Mouse (Mus musculus) liver, embryonic 14.5 days (tissue): Measurements from ENCODE around the gene Dscam. TPM values are rescaled to one million over a fixed set of nuclear protein-coding genes. Genes with fewer than 3 reads are reported as not detected.

Source experiments
- ATAC-seq: fragments of 200-750 bp; cut with Nextera tagmentation; 2 replicates; pipeline ENCODE4 v1.8.0; 2017; ENCODE audit warnings: moderate number of reproducible peaks, mild to moderate bottlenecking, moderate library complexity; ENCODE audit not compliant: insufficient read depth
- DNase-seq, 3 experiments: peaks; one replicate each; pipeline ENCODE4 v3.0.0-alpha.2; 2012 to 2013; ENCODE audit warnings: low read depth in 3 of 3, low spot score in 3 of 3
- H3K27ac ChIP-seq: fragments of 300-500 bp; sonication (generic); 2 replicates; pipeline ENCODE4 v1.5.1; 2014; ENCODE audit warnings: moderate library complexity, mild to moderate bottlenecking, control low read depth, inconsistent platforms
- H3K27me3 ChIP-seq: fragments of 300-500 bp; sonication (generic); 2 replicates; pipeline ENCODE4 v1.6.1; 2014; ENCODE audit warnings: mild to moderate bottlenecking, low read length, moderate library complexity; ENCODE audit not compliant: control insufficient read depth, insufficient read depth
- H3K36me3 ChIP-seq: fragments of 300-500 bp; sonication (generic); replicated peaks from 2 replicates; pipeline ENCODE4 v1.6.1; 2014; ENCODE audit warnings: low read depth; ENCODE audit not compliant: control insufficient read depth, insufficient read depth
- H3K4me1 ChIP-seq, 2 experiments: fragments of 200-500 bp in 1 of 2; fragments of 300-500 bp in 1 of 2; sonication (generic) in 1 of 2; replicated peaks; 2 replicates each; pipeline ENCODE4 v1.6.1; 2012 to 2014; ENCODE audit warnings: antibody characterized with exemption in 1 of 2, inconsistent platforms in 1 of 2, low read length in 1 of 2; ENCODE audit not compliant: control insufficient read depth in 2 of 2, insufficient read depth in 2 of 2
- H3K4me2 ChIP-seq: fragments of 300-500 bp; sonication (generic); 2 replicates; pipeline ENCODE4 v1.6.1; 2014; ENCODE audit warnings: low read depth, mild to moderate bottlenecking, control low read depth, moderate library complexity
- H3K4me3 ChIP-seq, 2 experiments: fragments of 200-500 bp in 1 of 2; fragments of 300-500 bp in 1 of 2; sonication (generic) in 1 of 2; 2 replicates each; pipeline ENCODE4 v1.5.1; 2012 to 2014; ENCODE audit warnings: low read depth in 2 of 2, low read length in 2 of 2, mild to moderate bottlenecking in 2 of 2, control low read depth in 1 of 2, inconsistent platforms in 1 of 2, moderate library complexity in 1 of 2; ENCODE audit not compliant: insufficient read depth in 1 of 2
- H3K9ac ChIP-seq: fragments of 300-500 bp; sonication (generic); replicated peaks from 2 replicates; pipeline ENCODE4 v1.6.1; 2014; ENCODE audit warnings: mild to moderate bottlenecking, control low read depth, moderate library complexity
- H3K9me3 ChIP-seq: fragments of 300-500 bp; sonication (generic); 2 replicates; pipeline ENCODE4 v1.6.1; 2016; ENCODE audit warnings: low read length, mixed read lengths; ENCODE audit not compliant: control insufficient read depth
- CTCF ChIP-seq: IDR thresholded peaks from 2 replicates; pipeline ENCODE4 v1.5.1; 2016; ENCODE audit warnings: antibody characterized with exemption, low read depth, control low read depth
- EP300 ChIP-seq: IDR thresholded peaks from 2 replicates; pipeline ENCODE4 v1.6.1; 2016; ENCODE audit warnings: antibody characterized with exemption, low read depth
- WGBS: fragments of 180-500 bp; shearing (Covaris S2); extraction: QIAGEN DNeasy Blood & Tissue Kit; methylation state at CpG from one replicate; pipeline ENCODE4 v1.1.7; 2014; ENCODE audit not compliant: insufficient replicate concordance; 5-methylcytosine and 5-hydroxymethylcytosine counted together
- polyA plus RNA-seq, 2 experiments: library from polyadenylated mRNA; depleted of rRNA in 1 of 2; stranded (reverse) in 1 of 2; unstranded in 1 of 2; fragments of >200 nt; fragmentation: Nextera tagmentation in 1 of 2; extraction: Ambion mirVana in 1 of 2; gene quantifications; 2 replicates each; pipeline versions ENCODE4 v1.2.1 to v1.2.3; 2012 to 2014

The Dscam gene
- polyA plus RNA-seq, 2 experiments, result not detected

- Histone ChIP-seq H3K9ac (no peak overlapping the region), H3K36me3 (no peaks in the 10 kb centered on the region), H3K4me3 (no peak overlapping the region), H3K9me3 (no peaks in the 10 kb centered on the region), H3K4me2 (no peak overlapping the region), H3K27ac (no peak overlapping the region), H3K4me1 (peaks cover 51 to 56% of the 10 kb centered on the region in 2 experiments), H3K27me3 (no peaks in the 10 kb centered on the region)
- no peak for ATAC-seq
- DNase-seq, result no peak
- TF ChIP-seq CTCF (no peak), EP300 (no peak)
- WGBS, result 54% methylated on average over 2 of the region's 2 CpGs
These were observed 265.8 kb downstream of the Dscam start for GRCm38 (mm10) chr16:96904761-96905160.

GRCm38 (mm10) chr16:96904359-96904758 lies 266.2 kb downstream of the Dscam start:
- H3K4me2 ChIP-seq, result no peak overlapping the region
- no peak overlapping the region for H3K4me3 ChIP-seq
- no peak overlapping the region for H3K9ac ChIP-seq
- no peak for ATAC-seq
- no peaks in the 10 kb centered on the region for H3K9me3 ChIP-seq
- no peak overlapping the region for H3K27ac ChIP-seq
- no peaks in the 10 kb centered on the region for H3K36me3 ChIP-seq
- 28% methylated on average over 2 of the region's 2 CpGs for WGBS
- TF ChIP-seq EP300, result no peak
- no peak for TF ChIP-seq CTCF
- DNase-seq, result no peak
- H3K4me1 ChIP-seq, result peaks cover 51 to 56% of the 10 kb centered on the region in 2 experiments
- H3K27me3 ChIP-seq, result no peaks in the 10 kb centered on the region

- Histone ChIP-seq H3K9ac (no peak overlapping the region), H3K27me3 (no peaks in the 10 kb centered on the region; the same call in 1 of the 2 replicates), H3K4me1 (peaks cover 45 to 50% of the 10 kb centered on the region in 2 experiments), H3K4me3 (no peak overlapping the region), H3K4me2 (no peak overlapping the region), H3K36me3 (no peaks in the 10 kb centered on the region), H3K27ac (no peak overlapping the region), H3K9me3 (no peaks in the 10 kb centered on the region)
- DNase-seq, result no peak
- ATAC-seq, result no peak
- TF ChIP-seq CTCF (no peak), EP300 (no peak)
These were observed 268.0 kb downstream of the Dscam start for GRCm38 (mm10) chr16:96902596-96902995.

- no peaks in the 10 kb centered on the region for H3K36me3 ChIP-seq
- no peak overlapping the region for H3K27ac ChIP-seq
- H3K4me3 ChIP-seq, result no peak overlapping the region
- no peaks in the 10 kb centered on the region; the same call in 1 of the 2 replicates for H3K27me3 ChIP-seq
- TF ChIP-seq CTCF, result no peak
- no peak for TF ChIP-seq EP300
- ATAC-seq (no peak), DNase-seq (no peak)
- H3K4me1 ChIP-seq, result peaks cover 34 to 39% of the 10 kb centered on the region in 2 experiments
- 63% methylated on average over 3 of the region's 3 CpGs for WGBS
- H3K4me2 ChIP-seq, result no peak overlapping the region
- H3K9ac ChIP-seq, result no peak overlapping the region
- H3K9me3 ChIP-seq, result no peaks in the 10 kb centered on the region
These were observed 269.1 kb downstream of the Dscam start for GRCm38 (mm10) chr16:96901234-96902014.

- peaks cover 14 to 18% of the 10 kb centered on the region in 2 experiments for H3K4me1 ChIP-seq
- no peak overlapping the region for H3K4me3 ChIP-seq
- no peaks in the 10 kb centered on the region for H3K9me3 ChIP-seq
- DNase-seq, result no peak
- H3K27me3 ChIP-seq, result no peaks in the 10 kb centered on the region; the same call in 1 of the 2 replicates
- H3K27ac ChIP-seq, result no peak overlapping the region
- no peak overlapping the region for H3K9ac ChIP-seq
- TF ChIP-seq CTCF (0 out of 2 replicates have a peak, but pooled peaks have one; percentile 26), EP300 (no peak)
- H3K4me2 ChIP-seq, result no peak overlapping the region
- no peaks in the 10 kb centered on the region for H3K36me3 ChIP-seq
- ATAC-seq, result no peak
These were observed 271.2 kb downstream of the Dscam start for GRCm38 (mm10) chr16:96899329-96899728.
